Mouse (Mus musculus) heart, postnatal 0 days (tissue): ENCODE measurements around the gene Ptpn6.

Experiments used
- CTCF ChIP-seq: IDR thresholded peaks from 2 replicates; pipeline ENCODE4 v1.5.1; 2016; ENCODE audit warnings: antibody characterized with exemption, control low read depth, low read depth
- EP300 ChIP-seq: IDR thresholded peaks from 2 replicates; pipeline ENCODE4 v1.6.1; 2016; ENCODE audit warnings: antibody characterized with exemption, low read depth

DNA sequence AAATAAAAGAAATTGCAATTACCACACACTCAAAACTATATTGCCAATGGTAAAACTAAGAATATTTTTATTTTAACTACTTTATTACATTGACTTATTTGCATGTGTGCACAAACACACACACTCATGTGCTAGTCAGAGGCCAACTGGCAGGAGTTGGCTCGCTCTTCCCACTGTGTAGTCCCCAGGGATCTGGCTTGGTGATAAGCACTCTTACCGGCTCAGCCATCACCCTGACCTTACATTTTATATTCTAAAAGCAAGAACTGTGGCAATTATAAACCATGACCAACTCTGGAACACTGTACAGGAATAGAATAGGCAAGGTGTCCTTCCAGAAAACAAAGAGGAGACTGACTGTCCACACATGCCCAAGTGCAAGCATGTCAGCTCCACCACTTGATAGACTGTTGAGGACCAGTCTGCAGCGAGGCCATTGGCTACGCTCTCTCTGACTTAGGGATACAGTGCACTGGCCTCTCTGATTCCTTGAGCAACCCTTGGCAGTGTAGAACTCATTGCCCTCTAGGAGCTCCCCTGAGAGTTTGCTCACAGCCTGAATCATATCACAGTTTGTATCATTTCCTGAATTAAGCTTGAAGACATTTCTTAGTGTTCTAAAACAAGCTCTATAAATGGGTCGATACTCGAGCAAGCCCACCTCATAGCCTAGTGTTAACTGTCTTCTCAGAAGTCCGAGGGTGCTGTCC lies 41.9 kb downstream of the Ptpn6 start:
- TF ChIP-seq CTCF (no peak), EP300 (no peak)
